Mouse (Mus musculus) cortical plate, adult 2 months (tissue): ENCODE data around the gene P4ha2.

ENCODE experiments used
- CTCF ChIP-seq: fragments of 200-500 bp; IDR thresholded peaks from 2 replicates; pipeline ENCODE4 v1.5.1; 2011; ENCODE audit warnings: mild to moderate bottlenecking, control low read depth, low read length; ENCODE audit not compliant: insufficient read depth; ENCODE audit errors: extremely low read depth
- POLR2A ChIP-seq: fragments of 200-500 bp; IDR thresholded peaks from 2 replicates; pipeline ENCODE4 v1.6.1; 2011; ENCODE audit warnings: mild to moderate bottlenecking, low read length, control low read depth; ENCODE audit not compliant: insufficient read depth; ENCODE audit errors: extremely low read depth

DNA sequence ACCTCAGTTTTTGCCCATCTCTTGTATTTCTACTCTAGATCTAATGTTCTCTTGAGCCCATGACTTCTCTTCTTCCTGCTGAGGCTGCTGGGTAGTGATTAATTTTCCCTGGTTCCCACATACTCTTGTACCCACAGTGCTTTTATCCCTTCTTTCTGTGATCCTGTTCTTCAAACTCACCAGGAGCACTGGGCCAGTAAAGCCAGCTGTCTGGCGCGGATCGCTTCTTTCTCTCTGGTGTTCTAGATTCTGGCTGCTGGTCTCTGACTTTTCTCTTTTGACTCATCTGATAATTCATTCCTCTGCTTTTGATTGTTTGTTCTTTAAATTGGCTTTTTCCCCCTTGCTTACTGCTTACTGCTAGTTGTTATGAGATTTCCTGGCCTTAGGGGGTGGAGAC, 14.9 kb downstream of the P4ha2 start:
- TF ChIP-seq POLR2A (no peak), CTCF (no peak)
